Mouse (Mus musculus) erythroblast, embryonic 14.5 days (primary cell): ENCODE measurements around the gene Celf2.

Source experiments
- GATA1 ChIP-seq: IDR thresholded peaks from 2 replicates; pipeline ENCODE4 v1.6.1; 2012; ENCODE audit warnings: low read length, inconsistent platforms, mixed read lengths
- TAL1 ChIP-seq: IDR thresholded peaks from 3 replicates; pipeline ENCODE4 v1.6.1; 2012; ENCODE audit warnings: low read length, inconsistent platforms, mixed read lengths

GRCm38 (mm10) chr2:7046155-7046554, 463.2 kb downstream of the Celf2 start:
- TF ChIP-seq GATA1 (no peak), TAL1 (no peak)
